Mouse (Mus musculus) myocyte (in vitro differentiated cells): ENCODE data around the gene Ttc29. TPM values are rescaled to one million over a fixed set of nuclear protein-coding genes. Genes with fewer than 3 reads are reported as not detected.

Source experiments
- H3K27me3 ChIP-seq: one replicate; pipeline ENCODE4 v1.6.1; 2011; ENCODE audit not compliant: control insufficient read depth, insufficient read depth, insufficient read length
- H3K36me3 ChIP-seq: one replicate; pipeline ENCODE4 v1.6.1; 2011; ENCODE audit not compliant: control insufficient read depth, insufficient read depth
- H3K4me2 ChIP-seq: one replicate; pipeline ENCODE4 v1.6.1; 2011; ENCODE audit warnings: low read depth, control low read depth
- H3K4me3 ChIP-seq: one replicate; pipeline ENCODE4 v1.5.1; 2011; ENCODE audit warnings: mild to moderate bottlenecking, control low read depth, moderate library complexity
- H3K79me2 ChIP-seq: one replicate; pipeline ENCODE4 v1.6.1; 2011; ENCODE audit not compliant: control insufficient read depth, insufficient read depth
- H3ac ChIP-seq: one replicate; pipeline ENCODE4 v1.6.1; 2011; ENCODE audit not compliant: control insufficient read depth, insufficient read length
- CEBPB ChIP-seq: IDR thresholded peaks from 2 replicates; pipeline ENCODE4 v1.6.1; 2011; ENCODE audit warnings: mild to moderate bottlenecking, moderate library complexity; ENCODE audit not compliant: poor library complexity, insufficient read depth, severe bottlenecking
- E2F4 ChIP-seq: IDR thresholded peaks from one replicate; pipeline ENCODE4 v1.6.1; 2011; ENCODE audit warnings: mild to moderate bottlenecking, control low read depth, moderate library complexity; ENCODE audit not compliant: insufficient read depth
- MAX ChIP-seq: IDR thresholded peaks from one replicate; pipeline ENCODE4 v1.6.1; 2011; ENCODE audit warnings: low read depth, mild to moderate bottlenecking, control low read depth
- MYOD1 ChIP-seq, 3 experiments: IDR thresholded peaks; one replicate each; pipeline ENCODE4 v1.6.1; 2011; ENCODE audit warnings: control low read depth in 2 of 3, low read depth in 2 of 3, mild to moderate bottlenecking in 2 of 3, moderate library complexity in 1 of 3; ENCODE audit not compliant: insufficient read length in 2 of 3, control insufficient read depth in 1 of 3
- MYOG ChIP-seq, 3 experiments: IDR thresholded peaks; one replicate each; pipeline ENCODE4 v1.6.1; 2011; ENCODE audit warnings: control low read depth in 2 of 3, low read depth in 2 of 3, mild to moderate bottlenecking in 2 of 3; ENCODE audit not compliant: insufficient read length in 2 of 3, control insufficient read depth in 1 of 3, insufficient read depth in 1 of 3
- POLR2A ChIP-seq: IDR thresholded peaks from one replicate; pipeline ENCODE4 v1.6.1; 2011; ENCODE audit warnings: low read depth, mild to moderate bottlenecking, control low read depth, moderate library complexity; ENCODE audit not compliant: insufficient read length
- POLR2AphosphoS2 ChIP-seq: IDR thresholded peaks from one replicate; pipeline ENCODE4 v1.6.1; 2011; ENCODE audit warnings: low read depth, control low read depth; ENCODE audit not compliant: insufficient read length
- REST ChIP-seq: IDR thresholded peaks from one replicate; pipeline ENCODE4 v1.6.1; 2011; ENCODE audit warnings: mild to moderate bottlenecking, control low read depth, moderate library complexity; ENCODE audit not compliant: insufficient read depth, insufficient read length
- SRF ChIP-seq: IDR thresholded peaks from one replicate; pipeline ENCODE4 v1.6.1; 2011; ENCODE audit warnings: low read depth; ENCODE audit not compliant: control insufficient read depth, insufficient read length
- TCF12 ChIP-seq: IDR thresholded peaks from one replicate; pipeline ENCODE4 v1.6.1; 2011; ENCODE audit warnings: mild to moderate bottlenecking, control low read depth; ENCODE audit not compliant: poor library complexity, insufficient read depth, severe bottlenecking
- TCF3 ChIP-seq: IDR thresholded peaks from one replicate; pipeline ENCODE4 v1.6.1; 2011; ENCODE audit warnings: low read depth, control low read depth; ENCODE audit not compliant: insufficient read length
- USF1 ChIP-seq: IDR thresholded peaks from one replicate; pipeline ENCODE4 v1.6.1; 2011; ENCODE audit warnings: low read depth, mild to moderate bottlenecking, control low read depth, moderate library complexity
- polyA plus RNA-seq: library from polyadenylated mRNA; unstranded; fragments of >200 nt; fragmentation: generic; extraction: Trizol; gene quantifications from one replicate; pipeline ENCODE4 v1.2.1, GENCODE M21; 2012; ENCODE audit warnings: missing spikeins

The Ttc29 gene
- polyA plus RNA-seq, 1 experiment = not detected

DNA sequence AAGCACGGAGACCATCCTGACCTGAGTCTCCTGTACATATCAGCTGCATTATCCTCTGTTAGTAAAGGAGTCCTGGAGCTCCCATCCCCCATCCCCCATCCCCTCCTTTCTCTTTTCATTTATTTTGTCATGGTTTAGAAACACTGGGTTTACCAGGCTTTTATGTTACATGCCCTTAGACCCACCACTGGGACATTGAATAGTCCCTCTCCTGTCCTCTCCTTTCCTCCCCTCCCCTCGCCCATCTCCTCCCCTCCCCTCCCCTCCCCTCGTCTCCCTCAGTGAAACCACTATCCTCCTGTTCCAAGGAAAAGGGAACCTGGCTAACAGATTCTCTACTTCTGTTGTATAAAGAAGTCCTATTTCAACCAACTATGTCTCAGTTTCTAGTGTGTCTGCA lies 38.0 kb downstream of the Ttc29 start:
- Histone ChIP-seq H3K36me3 (no peaks in the 10 kb centered on the region), H3K79me2 (no peaks in the 10 kb centered on the region), H3K4me3 (no peak overlapping the region), H3K4me2 (no peak overlapping the region), H3ac (no peak overlapping the region), H3K27me3 (peaks cover 10% of the 10 kb centered on the region)
- TF ChIP-seq POLR2A (no peak), USF1 (no peak), TCF12 (no peak)

DNA sequence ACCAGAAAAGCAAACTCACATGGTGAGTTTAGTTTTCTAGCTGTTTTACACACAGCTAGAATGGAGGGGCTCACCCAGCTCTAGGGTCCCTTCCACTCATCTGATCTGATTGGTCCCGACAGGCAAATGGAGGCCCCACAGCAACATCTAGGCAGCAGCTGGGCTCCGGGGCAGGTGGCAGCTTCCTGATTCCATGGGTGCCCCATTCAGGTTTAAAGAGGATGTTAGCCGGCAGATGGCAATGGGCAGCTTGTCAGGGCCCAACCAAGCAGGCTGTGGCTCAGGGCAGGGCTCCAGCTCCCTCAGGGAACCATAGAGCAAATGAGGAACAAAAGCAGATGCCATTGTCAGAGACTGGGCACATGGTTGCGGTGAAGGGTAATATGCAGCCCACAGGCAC lies 41.3 kb downstream of the Ttc29 start:
- H3K79me2 ChIP-seq = no peaks in the 10 kb centered on the region
- TF ChIP-seq USF1 = no peak
- TF ChIP-seq MAX = no peak
- TF ChIP-seq SRF = no peak
- TF ChIP-seq MYOG (IDR thresholded peaks at IDR 0.05; ENCODE audit: control insufficient read depth in 1 of 3, insufficient read depth in 1 of 3, insufficient read length in 2 of 3, low read depth in 2 of 3) = no peak
- no peak for TF ChIP-seq TCF12
- TF ChIP-seq REST = no peak
- no peak for TF ChIP-seq CEBPB
- TF ChIP-seq POLR2AphosphoS2 = no peak
- no peak for TF ChIP-seq POLR2A
- TF ChIP-seq MYOD1 (IDR thresholded peaks at IDR 0.05; ENCODE audit: control insufficient read depth in 1 of 3, insufficient read length in 2 of 3, low read depth in 2 of 3) = no peak
- no peak for TF ChIP-seq E2F4
- TF ChIP-seq TCF3 = no peak
- H3K4me2 ChIP-seq = no peak overlapping the region
- no peaks in the 10 kb centered on the region for H3K36me3 ChIP-seq
- H3K4me3 ChIP-seq = no peak overlapping the region
- H3ac ChIP-seq = no peak overlapping the region
- peaks cover 6% of the 10 kb centered on the region for H3K27me3 ChIP-seq

DNA sequence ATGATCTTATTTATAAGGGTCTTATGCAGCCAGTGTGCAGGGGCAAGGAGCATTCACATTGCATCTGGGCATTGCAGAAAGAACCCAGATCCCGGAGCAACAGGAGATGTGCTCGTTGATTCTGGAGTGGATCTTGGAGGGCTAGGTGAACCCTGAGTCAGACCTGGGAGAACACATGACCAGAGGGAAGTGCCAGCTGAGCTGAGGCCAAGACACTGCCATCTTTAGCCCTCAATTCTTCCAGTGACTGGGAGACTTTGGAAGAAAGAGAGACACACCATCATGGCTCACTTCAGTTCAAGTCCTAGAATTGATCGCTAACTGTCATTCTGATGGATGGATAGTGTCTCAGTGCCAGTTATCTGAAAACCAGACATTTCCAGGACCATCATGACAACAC lies 41.9 kb downstream of the Ttc29 start:
- H3K36me3 ChIP-seq = no peaks in the 10 kb centered on the region
- H3K79me2 ChIP-seq = no peaks in the 10 kb centered on the region
- H3K4me3 ChIP-seq = no peak overlapping the region
- peaks cover 6% of the 10 kb centered on the region for H3K27me3 ChIP-seq
- H3K4me2 ChIP-seq = no peak overlapping the region
- H3ac ChIP-seq = no peak overlapping the region
- TF ChIP-seq USF1 = no peak
- no peak for TF ChIP-seq SRF
- TF ChIP-seq POLR2AphosphoS2 = no peak
- no peak for TF ChIP-seq MAX
- no peak for TF ChIP-seq POLR2A
- no peak for TF ChIP-seq REST
- TF ChIP-seq TCF12 = no peak
- TF ChIP-seq TCF3 = no peak
- no peak for TF ChIP-seq CEBPB

DNA sequence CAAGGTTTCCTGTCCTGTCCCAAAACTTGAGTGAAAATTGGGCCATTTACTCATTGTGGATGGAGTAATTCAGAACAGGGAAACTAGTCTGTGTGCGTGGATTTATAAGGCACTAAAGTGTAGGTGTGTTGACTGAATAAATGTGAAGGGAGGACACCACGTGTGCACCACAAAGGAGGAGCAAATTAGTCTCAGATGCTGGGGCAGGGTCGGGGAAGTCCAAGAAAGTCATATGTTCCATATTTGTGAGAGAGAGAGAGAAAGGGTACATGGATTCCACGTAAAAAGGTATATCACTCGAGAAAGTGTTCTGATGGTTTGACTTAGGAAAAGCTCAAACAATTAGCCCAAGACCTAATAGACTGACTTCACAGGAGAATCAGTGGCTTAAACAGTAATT lies 52.4 kb downstream of the Ttc29 start:
- Histone ChIP-seq H3ac (no peak overlapping the region), H3K79me2 (no peaks in the 10 kb centered on the region), H3K4me3 (no peak overlapping the region), H3K27me3 (peaks cover 10% of the 10 kb centered on the region), H3K36me3 (no peaks in the 10 kb centered on the region), H3K4me2 (no peak overlapping the region)
- no peak for TF ChIP-seq POLR2AphosphoS2
- no peak for TF ChIP-seq CEBPB
- TF ChIP-seq E2F4 = no peak
- no peak for TF ChIP-seq MAX
- no peak for TF ChIP-seq MYOG (IDR thresholded peaks at IDR 0.05; ENCODE audit: control insufficient read depth in 1 of 3, insufficient read depth in 1 of 3, insufficient read length in 2 of 3, low read depth in 2 of 3)
- TF ChIP-seq MYOD1 (IDR thresholded peaks at IDR 0.05; ENCODE audit: control insufficient read depth in 1 of 3, insufficient read length in 2 of 3, low read depth in 2 of 3) = no peak
- TF ChIP-seq REST = no peak
- no peak for TF ChIP-seq SRF
- TF ChIP-seq POLR2A = no peak
- TF ChIP-seq TCF3 = no peak
- no peak for TF ChIP-seq TCF12
- no peak for TF ChIP-seq USF1

DNA sequence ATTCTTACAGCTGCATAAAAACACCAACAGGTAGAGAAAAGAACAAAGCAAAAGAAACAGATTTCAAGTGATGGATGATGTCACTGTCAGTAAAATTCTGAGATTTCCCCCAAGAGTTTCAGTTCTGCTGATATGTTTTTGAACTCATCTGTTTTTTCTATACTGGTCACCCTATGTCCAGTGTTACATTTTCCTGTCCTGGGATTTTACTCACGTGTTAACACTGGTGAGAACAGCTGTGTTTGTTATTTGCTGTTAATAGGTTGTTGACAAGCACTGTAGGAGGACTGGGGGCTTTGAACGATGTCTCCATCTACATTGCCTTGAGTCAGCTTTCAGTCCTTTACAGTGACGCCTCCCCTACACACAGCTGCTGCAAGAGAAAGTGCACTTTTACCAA lies 53.1 kb downstream of the Ttc29 start:
- H3K4me3 ChIP-seq = no peak overlapping the region
- TF ChIP-seq MYOD1 (IDR thresholded peaks at IDR 0.05; ENCODE audit: control insufficient read depth in 1 of 3, insufficient read length in 2 of 3, low read depth in 2 of 3) = no peak
- TF ChIP-seq USF1 = no peak
- no peak for TF ChIP-seq SRF
- TF ChIP-seq TCF3 = no peak
- TF ChIP-seq E2F4 = no peak
- no peak for TF ChIP-seq REST
- TF ChIP-seq CEBPB = no peak
- no peak for TF ChIP-seq TCF12
- no peak for TF ChIP-seq MAX
- no peak for TF ChIP-seq MYOG (IDR thresholded peaks at IDR 0.05; ENCODE audit: control insufficient read depth in 1 of 3, insufficient read depth in 1 of 3, insufficient read length in 2 of 3, low read depth in 2 of 3)
- TF ChIP-seq POLR2A = no peak
- TF ChIP-seq POLR2AphosphoS2 = no peak
- H3K36me3 ChIP-seq = no peaks in the 10 kb centered on the region
- H3K4me2 ChIP-seq = no peak overlapping the region
- H3K27me3 ChIP-seq = peaks cover 10% of the 10 kb centered on the region
- H3ac ChIP-seq = no peak overlapping the region
- no peaks in the 10 kb centered on the region for H3K79me2 ChIP-seq
